Mouse (Mus musculus): ENCODE measurements around the gene Caprin1. TPM values are rescaled to one million over a fixed set of nuclear protein-coding genes. Genes with fewer than 3 reads are reported as not detected.

Gene Caprin1
- polyA plus RNA-seq, 1 experiment from 2014 or later, result 649 TPM

- Histone ChIP-seq H3K4me3 (ENCODE audit: low read depth, low read length) (no peak overlapping the region), H3K9me3 (ENCODE audit: control insufficient read depth, low read length) (no peaks in the 10 kb centered on the region), H3K36me3 (ENCODE audit: control insufficient read depth, insufficient read depth, low read length) (no peaks in the 10 kb centered on the region), H3K4me1 (replicated peaks; ENCODE audit: control insufficient read depth, insufficient read depth, low read length) (no peaks in the 10 kb centered on the region), H3K4me2 (ENCODE audit: low read depth, low read length, severe bottlenecking) (no peak overlapping the region), H3K9ac (ENCODE audit: low read length) (no peak overlapping the region), H3K27me3 (ENCODE audit: control insufficient read depth, insufficient read depth, low read length) (no peaks in the 10 kb centered on the region), H3K27ac (ENCODE audit: low read depth, low read length) (no peak overlapping the region)
- 87% methylated on average over 6 of the region's 6 CpGs for WGBS
- no peak for ATAC-seq (replicated peaks; ENCODE audit: low FRiP score)
- DNase-seq (ENCODE audit: low spot score), result no peak
Measured at GRCm38 (mm10) chr2:103810412-103810811, 13.0 kb upstream of the Caprin1 start.

GRCm38 (mm10) chr2:103808466-103808865, 11.0 kb upstream of the Caprin1 start:
- Histone ChIP-seq H3K36me3 (ENCODE audit: control insufficient read depth, insufficient read depth, low read length) (no peaks in the 10 kb centered on the region), H3K9me3 (ENCODE audit: control insufficient read depth, low read length) (no peaks in the 10 kb centered on the region), H3K9ac (ENCODE audit: low read length) (no peak overlapping the region), H3K4me2 (ENCODE audit: low read depth, low read length, severe bottlenecking) (no peak overlapping the region), H3K27me3 (ENCODE audit: control insufficient read depth, insufficient read depth, low read length) (no peaks in the 10 kb centered on the region), H3K4me3 (ENCODE audit: low read depth, low read length) (no peak overlapping the region), H3K4me1 (replicated peaks; ENCODE audit: control insufficient read depth, insufficient read depth, low read length) (no peaks in the 10 kb centered on the region), H3K27ac (ENCODE audit: low read depth, low read length) (no peak overlapping the region)
- DNase-seq (ENCODE audit: low spot score), result no peak
- no peak for ATAC-seq (replicated peaks; ENCODE audit: low FRiP score)

GRCm38 (mm10) chr2:103803770-103804530, 6.5 kb upstream of the Caprin1 start:
- Histone ChIP-seq H3K4me1 (replicated peaks; ENCODE audit: control insufficient read depth, insufficient read depth, low read length) (no peaks in the 10 kb centered on the region), H3K4me2 (ENCODE audit: low read depth, low read length, severe bottlenecking) (no peak overlapping the region), H3K9me3 (ENCODE audit: control insufficient read depth, low read length) (no peaks in the 10 kb centered on the region), H3K4me3 (ENCODE audit: low read depth, low read length) (no peak overlapping the region), H3K27ac (ENCODE audit: low read depth, low read length) (no peak overlapping the region), H3K27me3 (ENCODE audit: control insufficient read depth, insufficient read depth, low read length) (no peaks in the 10 kb centered on the region), H3K36me3 (ENCODE audit: control insufficient read depth, insufficient read depth, low read length) (no peaks in the 10 kb centered on the region), H3K9ac (ENCODE audit: low read length) (no peak overlapping the region)
- 87% methylated on average over 5 of the region's 5 CpGs for WGBS
- ATAC-seq (replicated peaks; ENCODE audit: low FRiP score), result no peak
- no peak for DNase-seq (ENCODE audit: low spot score)

- no peak for DNase-seq (ENCODE audit: low spot score)
- WGBS, result 83% methylated on average over 1 of the region's 1 CpGs
Measured at GRCm38 (mm10) chr2:103802422-103802821, 5.0 kb upstream of the Caprin1 start.

GRCm38 (mm10) chr2:103796861-103797466, 485 bp downstream of the Caprin1 start:
- peak overlapping the region; percentile 97 for H3K4me3 ChIP-seq (ENCODE audit: low read depth, low read length)
- peak overlapping the region; percentile 65 for H3K4me2 ChIP-seq (ENCODE audit: low read depth, low read length, severe bottlenecking)
- ATAC-seq (replicated peaks; ENCODE audit: low FRiP score) (peak; percentile 67), DNase-seq (ENCODE audit: low spot score) (peak; percentile 95)
- peak overlapping the region; percentile 100 for H3K27ac ChIP-seq (ENCODE audit: low read depth, low read length)
- peak overlapping the region; percentile 99 for H3K9ac ChIP-seq (ENCODE audit: low read length)
- no peaks in the 10 kb centered on the region for H3K27me3 ChIP-seq (ENCODE audit: control insufficient read depth, insufficient read depth, low read length)
- 2% methylated on average over 45 of the region's 72 CpGs for WGBS
- H3K4me1 ChIP-seq (replicated peaks; ENCODE audit: control insufficient read depth, insufficient read depth, low read length), result 0 out of 2 replicates have a peak, but pooled peaks cover 6% of the 10 kb centered on the region
- peaks cover 5% of the 10 kb centered on the region; the same call in 1 of the 2 replicates for H3K36me3 ChIP-seq (ENCODE audit: control insufficient read depth, insufficient read depth, low read length)
- H3K9me3 ChIP-seq (ENCODE audit: control insufficient read depth, low read length), result no peaks in the 10 kb centered on the region

More at GRCm38 (mm10) chr2:103802422-103802821, 5.0 kb upstream of the Caprin1 start:
- 0 out of 2 replicates have a peak, but pooled peaks cover 3% of the 10 kb centered on the region for H3K4me1 ChIP-seq (replicated peaks; ENCODE audit: control insufficient read depth, insufficient read depth, low read length)
- H3K36me3 ChIP-seq (ENCODE audit: control insufficient read depth, insufficient read depth, low read length), result no peaks in the 10 kb centered on the region
- no peak overlapping the region for H3K27ac ChIP-seq (ENCODE audit: low read depth, low read length)
- no peak overlapping the region for H3K4me3 ChIP-seq (ENCODE audit: low read depth, low read length)
- H3K9me3 ChIP-seq (ENCODE audit: control insufficient read depth, low read length), result no peaks in the 10 kb centered on the region
- no peaks in the 10 kb centered on the region for H3K27me3 ChIP-seq (ENCODE audit: control insufficient read depth, insufficient read depth, low read length)
- ATAC-seq (replicated peaks; ENCODE audit: low FRiP score), result no peak
- H3K4me2 ChIP-seq (ENCODE audit: low read depth, low read length, severe bottlenecking), result no peak overlapping the region
- H3K9ac ChIP-seq (ENCODE audit: low read length), result no peak overlapping the region

- ATAC-seq (replicated peaks; ENCODE audit: low FRiP score) (peak; percentile 54), DNase-seq (ENCODE audit: low spot score) (peak; percentile 82)
- Histone ChIP-seq H3K27me3 (ENCODE audit: control insufficient read depth, insufficient read depth, low read length) (no peaks in the 10 kb centered on the region), H3K9ac (ENCODE audit: low read length) (peak overlapping the region; percentile 99), H3K4me1 (replicated peaks; ENCODE audit: control insufficient read depth, insufficient read depth, low read length) (0 out of 2 replicates have a peak, but pooled peaks cover 6% of the 10 kb centered on the region), H3K27ac (ENCODE audit: low read depth, low read length) (peak overlapping the region; percentile 100), H3K4me3 (ENCODE audit: low read depth, low read length) (peak overlapping the region; percentile 97), H3K4me2 (ENCODE audit: low read depth, low read length, severe bottlenecking) (peak overlapping the region; percentile 59), H3K36me3 (ENCODE audit: control insufficient read depth, insufficient read depth, low read length) (peaks cover 5% of the 10 kb centered on the region; the same call in 1 of the 2 replicates), H3K9me3 (ENCODE audit: control insufficient read depth, low read length) (no peaks in the 10 kb centered on the region)
- WGBS, result 0% methylated on average over 41 of the region's 42 CpGs
Measured at GRCm38 (mm10) chr2:103796211-103796860, 1.1 kb downstream of the Caprin1 start.

DNA sequence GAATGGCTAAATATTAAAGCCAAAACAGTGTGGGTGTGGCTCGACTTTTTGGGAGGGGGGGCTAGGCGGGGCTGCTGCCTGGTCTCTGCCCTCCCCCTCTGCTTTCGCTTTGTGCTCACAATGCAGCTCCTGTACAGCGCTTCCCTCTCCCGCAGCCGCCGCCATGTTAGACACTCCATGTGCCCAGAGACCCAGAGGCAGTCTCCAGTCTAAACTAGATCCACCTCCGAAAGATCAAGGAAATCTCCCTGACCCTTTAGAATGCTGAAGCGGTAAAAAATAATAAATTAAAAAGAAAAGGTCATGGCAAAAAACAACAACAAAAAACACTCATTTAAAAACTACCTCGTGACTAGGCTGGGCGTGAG, 1.6 kb downstream of the Caprin1 start:
- peaks cover 7% of the 10 kb centered on the region; the same call in 1 of the 2 replicates for H3K36me3 ChIP-seq (ENCODE audit: control insufficient read depth, insufficient read depth, low read length)
- H3K27ac ChIP-seq (ENCODE audit: low read depth, low read length), result peak overlapping the region; percentile 100
- DNase-seq (ENCODE audit: low spot score) (peak; percentile 88), ATAC-seq (replicated peaks; ENCODE audit: low FRiP score) (peak; percentile 81)
- WGBS, result 0% methylated on average over 11 of the region's 11 CpGs
- peak overlapping the region; percentile 99 for H3K9ac ChIP-seq (ENCODE audit: low read length)
- no peaks in the 10 kb centered on the region for H3K9me3 ChIP-seq (ENCODE audit: control insufficient read depth, low read length)
- H3K4me1 ChIP-seq (replicated peaks; ENCODE audit: control insufficient read depth, insufficient read depth, low read length), result 0 out of 2 replicates have a peak, but pooled peaks cover 6% of the 10 kb centered on the region
- H3K4me2 ChIP-seq (ENCODE audit: low read depth, low read length, severe bottlenecking), result peak overlapping the region; percentile 59
- peak overlapping the region; percentile 97 for H3K4me3 ChIP-seq (ENCODE audit: low read depth, low read length)
- H3K27me3 ChIP-seq (ENCODE audit: control insufficient read depth, insufficient read depth, low read length), result no peaks in the 10 kb centered on the region

- Histone ChIP-seq H3K36me3 (ENCODE audit: control insufficient read depth, insufficient read depth, low read length) (peaks cover 10% of the 10 kb centered on the region; the same call in 1 of the 2 replicates), H3K9me3 (ENCODE audit: control insufficient read depth, low read length) (no peaks in the 10 kb centered on the region), H3K4me1 (replicated peaks; ENCODE audit: control insufficient read depth, insufficient read depth, low read length) (0 out of 2 replicates have a peak, but pooled peaks cover 6% of the 10 kb centered on the region), H3K4me3 (ENCODE audit: low read depth, low read length) (no peak overlapping the region), H3K9ac (ENCODE audit: low read length) (no peak overlapping the region), H3K27me3 (ENCODE audit: control insufficient read depth, insufficient read depth, low read length) (no peaks in the 10 kb centered on the region), H3K4me2 (ENCODE audit: low read depth, low read length, severe bottlenecking) (no peak overlapping the region), H3K27ac (ENCODE audit: low read depth, low read length) (no peak overlapping the region)
- DNase-seq (ENCODE audit: low spot score) (no peak), ATAC-seq (replicated peaks; ENCODE audit: low FRiP score) (no peak)
- 81% methylated on average over 1 of the region's 1 CpGs for WGBS
Measured at GRCm38 (mm10) chr2:103792009-103792408, 5.4 kb downstream of the Caprin1 start.

Data from forebrain, embryonic 11.5 days (tissue).